In the genomic region with DNA sequence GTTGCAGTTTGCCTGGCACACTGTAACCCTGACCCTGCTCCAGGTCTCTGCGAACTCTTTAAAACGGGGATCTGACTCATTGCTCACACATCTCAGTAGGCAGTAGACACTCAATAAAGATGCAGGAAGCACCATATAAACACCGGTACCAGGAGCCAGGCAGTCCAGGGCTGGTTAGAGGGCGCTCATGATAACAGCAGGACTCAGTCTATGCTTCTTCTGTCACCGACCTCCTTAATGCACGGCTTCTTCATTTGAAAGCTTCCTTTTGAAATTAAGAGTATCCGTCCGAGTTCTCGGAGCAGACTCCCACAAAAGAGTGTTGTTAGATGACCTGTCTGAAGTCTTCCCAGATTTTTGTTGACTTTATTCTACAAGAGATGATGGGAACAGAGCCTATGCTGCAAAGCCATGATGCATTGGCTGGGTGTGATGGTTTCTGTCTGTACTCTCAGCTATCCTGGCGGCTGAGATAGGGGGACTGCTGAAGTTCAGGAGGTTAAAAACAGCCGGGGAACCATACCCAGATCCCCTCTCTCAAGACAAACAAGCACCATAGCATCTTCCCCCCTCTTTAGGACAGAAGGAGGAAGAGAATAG, we compare ENCODE assay signal across 12 mouse cellular contexts.
"Had no signal": no experiment of that assay in that cellular context is flagged by ENCODE, and none has a peak within 500 bp of the region (broad histone marks: within the 10 kb centered on the region; RNA-seq: fewer than 3 reads in every experiment).

No protein-coding gene starts in this region.

- H3K36me3 ChIP-seq: limb, embryonic 12.5 days; liver, embryonic 13.5 days; midbrain, embryonic 13.5 days; stomach, embryonic 15.5 days had no signal

- H3K27me3 ChIP-seq: limb, embryonic 12.5 days; liver, embryonic 13.5 days; midbrain, embryonic 13.5 days; stomach, embryonic 15.5 days had no signal

- H3K9ac ChIP-seq: limb, embryonic 12.5 days; liver, embryonic 13.5 days; liver, postnatal 0 days; midbrain, embryonic 13.5 days; stomach, embryonic 15.5 days had no signal

- H3K4me1 ChIP-seq: liver, embryonic 13.5 days; midbrain, embryonic 13.5 days; stomach, embryonic 15.5 days had no signal

- H3K4me2 ChIP-seq: limb, embryonic 12.5 days; liver, embryonic 13.5 days; midbrain, embryonic 13.5 days; stomach, embryonic 15.5 days had no signal

- DNase-seq: kidney, adult 18-20 months; kidney, postnatal 10 days; kidney, postnatal 4 days; liver; liver, embryonic 13.5 days; liver, postnatal 0 days; right cerebral cortex, postnatal 14 days; thymus, postnatal 36 days had no signal

- H3K27ac ChIP-seq: layer of hippocampus, adult 2 months; limb, embryonic 12.5 days; liver, embryonic 13.5 days; midbrain, embryonic 13.5 days; stomach, embryonic 15.5 days had no signal

- ATAC-seq: liver, postnatal 0 days; midbrain, embryonic 13.5 days had no signal

- H3K9me3 ChIP-seq: limb, embryonic 12.5 days; liver, embryonic 13.5 days; midbrain, embryonic 13.5 days; stomach, embryonic 15.5 days had no signal

- H3K4me3 ChIP-seq: layer of hippocampus, adult 2 months; limb, embryonic 12.5 days; liver, embryonic 13.5 days; midbrain, embryonic 13.5 days; stomach, embryonic 15.5 days had no signal
